Mouse (Mus musculus): ENCODE measurements at regions not wholly inside any gene's neighbourhood (a gene's known extent, or its start where the extent isn't known, plus 50 kb on each side); places are given as distances from the start of the nearest gene placed in this dataset.

GRCm38 (mm10) chr10:99678096-99678495 is 81.4 kb downstream of the Csl start:
- H3K4me3 ChIP-seq (ENCODE audit: low read depth, low read length) = no peak overlapping the region
- DNase-seq (ENCODE audit: low spot score) (no peak), ATAC-seq (ENCODE audit: extremely low read depth, insufficient number of reproducible peaks, low FRiP score, poor library complexity, severe bottlenecking) (no peak)
- peaks cover 16% of the 10 kb centered on the region for H3K9me3 ChIP-seq (replicated peaks)
- no peaks in the 10 kb centered on the region for H3K4me1 ChIP-seq (ENCODE audit: insufficient read depth, low read depth, low read length)
- no peaks in the 10 kb centered on the region for H3K36me3 ChIP-seq (replicated peaks)
- H3K27me3 ChIP-seq (ENCODE audit: insufficient read depth, low read length) = no peaks in the 10 kb centered on the region
- no peak for TF ChIP-seq TAL1 (conservative IDR thresholded peaks at IDR 0.05; ENCODE audit: low read depth, low read length)
- no peak for TF ChIP-seq POLR2AphosphoS5 (IDR thresholded peaks at IDR 0.05; ENCODE audit: insufficient replicate concordance, low read depth, low read length)
- no peak for TF ChIP-seq CTCF (IDR thresholded peaks at IDR 0.05; ENCODE audit: low read depth, low read length)
- TF ChIP-seq GATA1 (IDR thresholded peaks at IDR 0.05; ENCODE audit: borderline replicate concordance, low read length) = no peak
- TF ChIP-seq GATA2 (IDR thresholded peaks at IDR 0.05; ENCODE audit: borderline replicate concordance, low read depth, low read length) = no peak

GRCm38 (mm10) chr10:99679813-99680212 is 79.6 kb downstream of the Csl start:
- ATAC-seq (ENCODE audit: extremely low read depth, insufficient number of reproducible peaks, low FRiP score, poor library complexity, severe bottlenecking) (no peak), DNase-seq (ENCODE audit: low spot score) (no peak)
- Histone ChIP-seq H3K9me3 (replicated peaks) (peaks cover 16% of the 10 kb centered on the region), H3K4me1 (ENCODE audit: insufficient read depth, low read depth, low read length) (no peaks in the 10 kb centered on the region), H3K27me3 (ENCODE audit: insufficient read depth, low read length) (no peaks in the 10 kb centered on the region), H3K36me3 (replicated peaks) (no peaks in the 10 kb centered on the region), H3K4me3 (ENCODE audit: low read depth, low read length) (no peak overlapping the region)
- TF ChIP-seq CTCF (IDR thresholded peaks at IDR 0.05; ENCODE audit: low read depth, low read length) (no peak), TAL1 (conservative IDR thresholded peaks at IDR 0.05; ENCODE audit: low read depth, low read length) (no peak), POLR2AphosphoS5 (IDR thresholded peaks at IDR 0.05; ENCODE audit: insufficient replicate concordance, low read depth, low read length) (no peak), GATA2 (IDR thresholded peaks at IDR 0.05; ENCODE audit: borderline replicate concordance, low read depth, low read length) (no peak), GATA1 (IDR thresholded peaks at IDR 0.05; ENCODE audit: borderline replicate concordance, low read length) (no peak)

- H3K36me3 ChIP-seq (replicated peaks) = no peaks in the 10 kb centered on the region
- DNase-seq (ENCODE audit: low spot score) (no peak), ATAC-seq (ENCODE audit: extremely low read depth, insufficient number of reproducible peaks, low FRiP score, poor library complexity, severe bottlenecking) (no peak)
- H3K4me3 ChIP-seq (ENCODE audit: low read depth, low read length) = no peak overlapping the region
- peaks cover 12% of the 10 kb centered on the region for H3K9me3 ChIP-seq (replicated peaks)
- no peaks in the 10 kb centered on the region for H3K27me3 ChIP-seq (ENCODE audit: insufficient read depth, low read length)
- TF ChIP-seq POLR2AphosphoS5 (IDR thresholded peaks at IDR 0.05; ENCODE audit: insufficient replicate concordance, low read depth, low read length) (no peak), CTCF (IDR thresholded peaks at IDR 0.05; ENCODE audit: low read depth, low read length) (no peak), GATA2 (IDR thresholded peaks at IDR 0.05; ENCODE audit: borderline replicate concordance, low read depth, low read length) (no peak), TAL1 (conservative IDR thresholded peaks at IDR 0.05; ENCODE audit: low read depth, low read length) (no peak), GATA1 (IDR thresholded peaks at IDR 0.05; ENCODE audit: borderline replicate concordance, low read length) (no peak)
- H3K4me1 ChIP-seq (ENCODE audit: insufficient read depth, low read depth, low read length) = no peaks in the 10 kb centered on the region
Measured at GRCm38 (mm10) chr10:99681932-99682331, 77.5 kb downstream of the Csl start.

GRCm38 (mm10) chr10:99682350-99682749 is 77.1 kb downstream of the Csl start:
- TF ChIP-seq POLR2AphosphoS5 (IDR thresholded peaks at IDR 0.05; ENCODE audit: insufficient replicate concordance, low read depth, low read length) (no peak), TAL1 (conservative IDR thresholded peaks at IDR 0.05; ENCODE audit: low read depth, low read length) (no peak), GATA1 (IDR thresholded peaks at IDR 0.05; ENCODE audit: borderline replicate concordance, low read length) (no peak), CTCF (IDR thresholded peaks at IDR 0.05; ENCODE audit: low read depth, low read length) (no peak), GATA2 (IDR thresholded peaks at IDR 0.05; ENCODE audit: borderline replicate concordance, low read depth, low read length) (no peak)
- Histone ChIP-seq H3K4me1 (ENCODE audit: insufficient read depth, low read depth, low read length) (no peaks in the 10 kb centered on the region), H3K36me3 (replicated peaks) (no peaks in the 10 kb centered on the region), H3K4me3 (ENCODE audit: low read depth, low read length) (no peak overlapping the region), H3K9me3 (replicated peaks) (peaks cover 12% of the 10 kb centered on the region), H3K27me3 (ENCODE audit: insufficient read depth, low read length) (no peaks in the 10 kb centered on the region)
- no peak for ATAC-seq (ENCODE audit: extremely low read depth, insufficient number of reproducible peaks, low FRiP score, poor library complexity, severe bottlenecking)
- no peak for DNase-seq (ENCODE audit: low spot score)

- no peak for ATAC-seq (ENCODE audit: extremely low read depth, insufficient number of reproducible peaks, low FRiP score, poor library complexity, severe bottlenecking)
Measured at GRCm38 (mm10) chr10:99683310-99683709, 76.1 kb downstream of the Csl start.

GRCm38 (mm10) chr10:99685911-99686310 is 73.5 kb downstream of the Csl start:
- TF ChIP-seq POLR2AphosphoS5 (IDR thresholded peaks at IDR 0.05; ENCODE audit: insufficient replicate concordance, low read depth, low read length) = no peak
- TF ChIP-seq CTCF (IDR thresholded peaks at IDR 0.05; ENCODE audit: low read depth, low read length) = no peak
- no peak for TF ChIP-seq GATA2 (IDR thresholded peaks at IDR 0.05; ENCODE audit: borderline replicate concordance, low read depth, low read length)
- no peak for TF ChIP-seq TAL1 (conservative IDR thresholded peaks at IDR 0.05; ENCODE audit: low read depth, low read length)
- TF ChIP-seq GATA1 (IDR thresholded peaks at IDR 0.05; ENCODE audit: borderline replicate concordance, low read length) = no peak
- no peaks in the 10 kb centered on the region for H3K27me3 ChIP-seq (ENCODE audit: insufficient read depth, low read length)
- H3K9me3 ChIP-seq (replicated peaks) = peaks cover 13% of the 10 kb centered on the region
- no peak for ATAC-seq (ENCODE audit: extremely low read depth, insufficient number of reproducible peaks, low FRiP score, poor library complexity, severe bottlenecking)
- H3K4me3 ChIP-seq (ENCODE audit: low read depth, low read length) = no peak overlapping the region
- no peaks in the 10 kb centered on the region for H3K4me1 ChIP-seq (ENCODE audit: insufficient read depth, low read depth, low read length)
- no peak for DNase-seq (ENCODE audit: low spot score)
- no peaks in the 10 kb centered on the region for H3K36me3 ChIP-seq (replicated peaks)

More at GRCm38 (mm10) chr10:99683310-99683709, 76.1 kb downstream of the Csl start:
- no peak overlapping the region for H3K4me3 ChIP-seq (ENCODE audit: low read depth, low read length)
- H3K27me3 ChIP-seq (ENCODE audit: insufficient read depth, low read length) = no peaks in the 10 kb centered on the region
- peaks cover 15% of the 10 kb centered on the region for H3K9me3 ChIP-seq (replicated peaks)
- no peaks in the 10 kb centered on the region for H3K4me1 ChIP-seq (ENCODE audit: insufficient read depth, low read depth, low read length)
- no peak for DNase-seq (ENCODE audit: low spot score)
- TF ChIP-seq CTCF (IDR thresholded peaks at IDR 0.05; ENCODE audit: low read depth, low read length) (no peak), GATA2 (IDR thresholded peaks at IDR 0.05; ENCODE audit: borderline replicate concordance, low read depth, low read length) (no peak), POLR2AphosphoS5 (IDR thresholded peaks at IDR 0.05; ENCODE audit: insufficient replicate concordance, low read depth, low read length) (no peak)
- no peaks in the 10 kb centered on the region for H3K36me3 ChIP-seq (replicated peaks)
